Mouse (Mus musculus) retina, postnatal 1 day (tissue): ENCODE measurements at regions not wholly inside any gene's neighbourhood (a gene's known extent, or its start where the extent isn't known, plus 50 kb on each side); places are given as distances from the start of the nearest gene placed in this dataset.
"Not testable (repeated sequence)": the region's sequence is repeated elsewhere in the genome, so short reads cannot be mapped to it uniquely, and the experiment has no call there.

Experiments
- DNase-seq: peaks from one replicate; pipeline ENCODE4 v3.0.0-alpha.2; 2012

GRCm38 (mm10) chr15:5646673-5647072 is 402.7 kb upstream of the Ptger4 start:
- DNase-seq: no peak

GRCm38 (mm10) chr15:5658796-5659195 is 414.8 kb upstream of the Ptger4 start:
- DNase-seq: no peak

- DNase-seq: no peak
Observed at GRCm38 (mm10) chr15:5660819-5661218, 416.8 kb upstream of the Ptger4 start.

GRCm38 (mm10) chr15:5671781-5672180 is 427.8 kb upstream of the Ptger4 start:
- no peak for DNase-seq

GRCm38 (mm10) chr15:5676704-5677103 is 432.7 kb upstream of the Ptger4 start:
- DNase-seq: no peak

- DNase-seq: no peak
Observed at GRCm38 (mm10) chr15:5693810-5694209, 449.8 kb upstream of the Ptger4 start.

GRCm38 (mm10) chr15:5695015-5695414 is 451.0 kb upstream of the Ptger4 start:
- no peak for DNase-seq

GRCm38 (mm10) chr15:5708454-5708853 is 464.5 kb upstream of the Ptger4 start:
- DNase-seq: no peak

GRCm38 (mm10) chr15:5740658-5741057 is 496.7 kb upstream of the Ptger4 start:
- no peak for DNase-seq

GRCm38 (mm10) chr15:5743893-5744292 is 499.9 kb upstream of the Ptger4 start:
- no peak for DNase-seq

- DNase-seq: no peak
Observed at GRCm38 (mm10) chr15:5758690-5759089, 514.7 kb upstream of the Ptger4 start.

GRCm38 (mm10) chr15:5762216-5762615 is 518.2 kb upstream of the Ptger4 start:
- DNase-seq: no peak

GRCm38 (mm10) chr15:5777074-5777473 is 522.5 kb upstream of the Dab2 start:
- DNase-seq: no peak

GRCm38 (mm10) chr15:5799917-5800316 is 499.7 kb upstream of the Dab2 start:
- no peak for DNase-seq

GRCm38 (mm10) chr15:5811154-5811732 is 488.3 kb upstream of the Dab2 start:
- DNase-seq: peak; percentile 45

GRCm38 (mm10) chr15:5811958-5812357 is 487.6 kb upstream of the Dab2 start:
- DNase-seq: peak; percentile 1

GRCm38 (mm10) chr15:5817901-5818576 is 481.5 kb upstream of the Dab2 start:
- no peak for DNase-seq

- DNase-seq: no peak
Observed at GRCm38 (mm10) chr15:5839963-5840362, 459.6 kb upstream of the Dab2 start.

GRCm38 (mm10) chr15:5841369-5842149 is 458.0 kb upstream of the Dab2 start:
- not testable (repeated sequence) for DNase-seq

- DNase-seq: no peak
Observed at GRCm38 (mm10) chr15:5846571-5846970, 453.0 kb upstream of the Dab2 start.

GRCm38 (mm10) chr15:5847413-5848100 is 452.0 kb upstream of the Dab2 start:
- no peak for DNase-seq

- DNase-seq: no peak
Observed at GRCm38 (mm10) chr15:5852523-5852922, 447.1 kb upstream of the Dab2 start.

GRCm38 (mm10) chr15:5869289-5869688 is 430.3 kb upstream of the Dab2 start:
- DNase-seq: no peak
